Mouse (Mus musculus): ENCODE data around the gene Phactr2. TPM values are rescaled to one million over a fixed set of nuclear protein-coding genes. Genes with fewer than 3 reads are reported as not detected.
A peak's percentile ranks its signal among the peaks of the same experiment; 100 is the strongest.
"Not testable (repeated sequence)": the region's sequence is repeated elsewhere in the genome, so short reads cannot be mapped to it uniquely, and the experiment has no call there.

Phactr2 gene
- total RNA-seq (2022), result 10 to 100 TPM; 24.3 to 27.5 (median 25.4) TPM

DNA sequence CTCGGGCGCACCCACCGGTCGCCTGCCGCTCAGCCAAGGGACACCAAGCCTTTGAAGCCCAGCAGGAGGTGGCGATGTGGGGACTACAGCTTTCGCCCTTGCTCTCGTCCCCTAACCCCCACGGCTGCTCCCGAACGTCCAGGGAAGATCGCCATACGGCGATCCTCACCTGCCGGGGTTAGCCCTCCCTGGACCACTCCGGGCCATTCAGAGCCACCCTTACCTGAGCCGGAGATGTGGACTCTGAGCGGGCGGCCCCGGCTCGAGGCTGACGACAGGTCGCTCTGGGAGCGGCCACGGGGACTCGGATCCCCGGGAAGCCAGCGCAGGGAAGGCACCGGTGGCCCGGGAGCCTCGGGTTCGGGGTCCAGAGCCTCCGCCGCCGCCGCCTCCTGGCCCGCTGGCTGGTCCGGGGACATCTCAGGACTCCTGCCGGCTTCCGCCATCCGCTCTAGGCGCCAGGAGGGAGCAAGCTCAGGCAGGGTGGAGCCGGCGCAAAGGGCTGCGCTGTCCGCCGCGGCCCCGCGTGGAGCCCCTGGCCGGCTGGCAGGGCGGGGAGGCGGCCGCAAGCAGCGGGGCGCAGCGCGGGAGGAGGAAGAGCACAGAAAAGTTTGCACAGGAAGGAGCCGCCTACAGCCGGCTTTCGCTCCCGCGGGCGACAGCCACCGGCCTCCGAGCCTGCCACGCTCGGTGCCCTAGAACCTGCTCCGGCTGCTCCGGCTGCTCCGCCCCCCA lies at the start of gene Phactr2:
TSS of gene Phactr2 (minus strand) at position 580 of the 735 bp plus-strand sequence.
- no peak for DNase-seq (ENCODE audit: low spot score in 2 of 2)

DNA sequence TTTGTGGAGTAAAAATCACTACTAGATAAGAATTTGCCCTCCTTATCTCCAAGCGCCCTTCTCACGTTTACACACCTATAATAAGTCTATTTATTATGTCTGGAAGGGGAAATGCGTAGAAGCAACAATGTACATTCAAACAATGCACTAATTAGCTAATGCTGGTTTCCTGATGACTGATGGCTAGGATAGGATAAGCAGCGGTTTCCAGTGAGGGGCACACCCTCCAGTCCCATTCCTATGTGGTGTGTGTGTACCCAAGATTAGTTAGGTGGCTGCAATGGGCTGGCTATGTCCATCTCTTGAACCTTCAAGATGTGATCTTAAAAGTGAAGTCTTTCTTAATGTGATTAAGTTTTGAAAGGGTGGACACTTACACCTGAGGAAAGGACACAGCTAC lies 47.6 kb upstream of the Phactr2 start:
- no peak for DNase-seq (ENCODE audit: low spot score in 2 of 2)

DNA sequence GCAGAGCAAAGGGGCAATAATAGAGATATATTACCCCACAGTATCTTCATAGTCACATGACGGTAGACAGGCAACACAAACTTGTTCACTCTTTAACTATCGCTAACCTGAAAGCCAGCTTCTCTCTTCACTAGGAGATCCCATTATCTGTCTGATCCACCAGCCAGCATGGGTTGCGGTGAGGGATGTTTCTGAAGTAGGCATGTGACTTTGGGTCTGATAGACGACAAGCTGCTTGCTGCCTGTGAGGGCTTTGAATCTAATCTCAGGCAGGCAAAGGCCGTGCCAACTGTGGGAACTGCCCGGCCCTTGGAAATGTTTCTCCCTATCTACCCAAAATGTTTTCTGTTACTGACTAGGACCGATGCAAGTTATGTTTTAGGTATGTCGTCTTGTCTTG lies 28.2 kb upstream of the Phactr2 start:
- DNase-seq (ENCODE audit: low spot score in 2 of 2), result no peak

DNA sequence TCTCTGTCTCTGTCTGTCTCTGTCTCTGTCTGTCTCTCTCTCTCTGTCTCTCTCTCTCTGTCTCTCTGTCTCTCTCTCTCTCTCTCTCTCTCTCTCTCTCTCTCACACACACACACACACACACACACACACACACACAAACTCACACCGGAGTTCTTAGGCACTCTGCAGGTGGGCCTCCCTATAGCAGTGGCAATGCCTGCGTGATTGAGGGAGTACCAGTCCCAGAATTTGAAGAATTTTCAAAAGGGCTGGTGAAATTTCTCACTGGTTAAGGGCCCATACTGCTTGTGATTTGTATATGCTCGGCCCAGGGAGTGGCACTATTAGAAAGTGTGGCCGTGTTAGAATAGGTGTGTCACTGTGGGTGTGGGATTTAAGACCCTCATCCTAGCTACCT lies 27.3 kb upstream of the Phactr2 start:
- not testable (repeated sequence) for DNase-seq (ENCODE audit: low spot score in 2 of 2)

DNA sequence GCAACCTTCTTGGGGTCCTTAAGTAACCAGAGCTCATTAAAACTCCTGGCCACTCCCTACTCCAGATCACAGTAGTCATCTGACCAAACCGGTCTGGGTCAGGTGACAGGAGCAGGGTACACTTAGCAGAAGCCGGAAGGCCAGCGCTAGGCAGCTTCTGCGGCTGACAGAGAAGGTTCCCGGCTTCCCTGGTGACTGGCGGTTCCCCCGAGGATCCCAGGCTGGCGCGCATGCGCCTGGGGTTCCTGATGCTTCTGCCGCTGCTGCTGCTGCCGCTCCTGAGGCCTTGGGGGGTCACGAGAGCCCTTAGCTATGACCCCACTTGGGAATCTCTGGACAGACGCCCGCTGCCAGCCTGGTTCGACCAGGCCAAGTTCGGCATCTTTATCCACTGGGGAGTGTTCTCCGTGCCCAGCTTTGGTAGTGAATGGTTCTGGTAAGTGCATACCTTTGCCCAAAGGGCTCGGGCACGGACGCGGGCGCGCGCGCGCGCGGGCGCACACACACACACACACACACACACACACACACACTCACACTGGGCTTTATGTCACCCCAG lies 26.8 kb upstream of the Phactr2 start:
- peak; percentile 81 to 86 for DNase-seq (ENCODE audit: low spot score in 2 of 2)

DNA sequence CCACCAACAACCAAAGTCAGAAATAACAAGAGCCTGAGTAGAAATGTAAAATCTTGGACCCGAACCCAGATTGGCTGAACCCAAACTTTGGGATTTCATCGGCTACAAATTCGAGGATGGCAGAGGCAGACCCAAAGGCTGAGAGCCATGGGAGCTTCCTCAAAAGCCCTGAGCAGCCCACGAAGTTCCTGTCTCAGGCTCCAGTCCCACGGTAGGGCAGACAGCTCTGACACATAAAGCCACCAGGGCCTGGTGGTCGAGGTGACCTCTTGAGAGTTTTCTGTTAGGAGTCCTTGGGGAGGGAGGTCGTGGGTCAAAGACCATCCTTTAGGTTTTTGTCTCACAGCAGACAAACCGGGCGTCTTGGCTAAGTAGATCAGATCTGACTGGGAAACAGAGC lies 26.3 kb upstream of the Phactr2 start:
- DNase-seq (ENCODE audit: low spot score in 2 of 2), result no peak

DNA sequence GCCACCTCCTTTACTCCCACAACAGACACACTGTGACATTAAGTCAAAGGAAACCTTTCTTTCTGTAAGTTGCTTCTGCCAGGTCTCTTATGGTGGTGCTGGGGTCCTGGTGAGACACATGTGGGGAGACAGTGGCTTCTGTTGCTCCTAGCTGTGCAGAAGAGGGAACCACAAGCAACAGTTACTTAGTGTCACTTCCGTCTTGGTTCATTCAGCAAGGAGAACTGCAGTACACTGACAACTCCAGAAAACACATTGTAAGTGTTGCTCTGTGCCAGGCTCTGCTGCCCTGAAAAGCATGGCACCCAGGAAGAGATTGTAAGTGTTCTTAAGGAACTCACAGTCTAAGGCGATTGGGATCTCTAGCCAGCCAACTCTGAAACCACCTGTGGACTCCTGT lies 25.1 kb upstream of the Phactr2 start, which contains the start of gene Fuca2:
TSS of gene Fuca2 (plus strand) at position 210 of the 400 bp plus-strand sequence.
- DNase-seq (ENCODE audit: low spot score in 2 of 2), result no peak

DNA sequence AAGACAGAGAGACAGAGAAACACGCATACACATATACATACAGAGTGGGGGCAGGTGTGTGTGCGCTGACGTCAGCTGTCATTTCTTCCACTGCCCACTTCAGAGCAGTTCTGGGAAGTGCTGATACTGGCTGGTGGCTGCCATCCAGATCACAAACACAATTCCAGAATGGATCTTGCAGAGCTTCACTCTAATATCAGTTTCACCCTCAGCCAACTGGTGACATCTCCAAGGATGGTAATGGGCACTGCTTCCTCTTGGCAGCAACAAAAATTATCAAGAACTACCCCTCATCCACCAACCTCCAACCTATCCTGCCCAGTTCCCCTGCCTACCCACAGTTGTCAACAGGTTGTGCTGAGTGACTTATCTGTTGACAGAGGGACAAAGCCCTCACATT lies 22.1 kb upstream of the Phactr2 start:
- DNase-seq (ENCODE audit: low spot score in 2 of 2), result no peak

DNA sequence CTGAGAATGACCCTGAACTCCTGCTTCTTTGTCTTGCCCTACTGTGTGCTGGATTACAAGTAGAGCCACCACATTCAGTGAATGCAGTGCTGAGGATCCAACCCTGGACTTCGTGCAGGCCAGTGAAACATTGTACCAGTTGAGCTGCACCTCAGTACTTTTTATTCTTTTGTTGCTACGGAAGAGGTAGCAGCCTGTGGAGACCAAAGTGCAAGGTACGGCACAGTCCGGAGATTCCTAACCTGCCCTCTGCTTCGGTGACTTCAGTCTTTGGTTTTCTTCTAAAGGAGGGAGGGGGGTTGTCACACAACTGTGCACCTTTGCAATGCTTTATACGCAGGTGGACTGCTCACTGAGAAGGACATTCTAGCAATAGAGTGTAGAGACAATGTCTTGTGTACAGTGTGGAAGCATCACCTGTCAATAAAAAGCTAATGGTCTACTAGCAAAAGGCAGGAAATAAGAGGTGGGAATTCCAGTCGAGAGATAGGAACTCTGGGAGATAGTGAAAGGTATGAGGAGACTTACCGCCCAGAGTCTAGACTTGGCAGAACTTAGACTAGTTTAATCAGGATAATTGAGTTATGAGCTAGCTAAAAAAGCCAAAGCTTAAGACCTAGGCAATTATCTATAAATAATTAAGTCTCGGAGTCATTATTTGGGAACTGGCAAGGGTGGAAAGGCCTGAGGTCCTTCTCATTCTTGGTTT lies 19.9 kb upstream of the Phactr2 start:
- DNase-seq (ENCODE audit: low spot score in 2 of 2), result no peak

DNA sequence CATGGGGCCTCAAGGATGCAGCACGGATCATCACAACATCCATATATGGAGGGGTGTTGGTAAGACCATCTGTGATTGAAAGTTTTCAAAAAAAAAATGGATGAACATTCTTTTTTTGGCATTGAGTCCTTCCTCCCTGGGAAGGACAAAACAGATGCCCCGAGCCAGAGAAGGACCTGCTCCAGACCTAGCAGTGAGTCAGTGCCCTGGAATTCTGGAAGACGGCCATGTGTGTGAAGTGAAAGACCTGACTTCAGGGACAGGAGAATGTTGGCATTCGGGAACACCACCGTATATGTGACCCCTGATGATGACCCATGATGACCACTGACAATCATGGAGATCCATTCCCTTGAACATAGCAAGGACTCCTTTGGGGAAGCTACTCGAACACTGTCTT lies 15.5 kb upstream of the Phactr2 start:
- no peak for DNase-seq (ENCODE audit: low spot score in 2 of 2)

DNA sequence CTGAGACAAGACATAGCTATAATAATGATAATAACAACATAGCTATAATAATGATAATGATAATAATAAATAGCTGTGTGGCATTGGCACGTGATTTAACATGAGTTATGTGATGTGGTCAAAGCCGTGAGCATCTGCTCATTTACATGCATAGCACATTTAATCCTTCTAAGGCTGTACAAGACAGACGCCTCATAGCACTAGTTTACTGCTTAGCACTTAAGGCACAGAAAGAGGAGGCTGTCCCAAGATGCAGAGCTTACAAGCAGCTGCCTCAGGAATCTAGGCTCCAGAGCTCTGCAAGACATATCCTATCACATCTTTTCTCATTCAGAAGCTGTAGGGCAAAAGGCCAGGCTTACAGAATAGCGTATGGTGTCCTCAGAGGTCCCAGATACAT lies 11.7 kb upstream of the Phactr2 start:
- DNase-seq (ENCODE audit: low spot score in 2 of 2), result no peak

DNA sequence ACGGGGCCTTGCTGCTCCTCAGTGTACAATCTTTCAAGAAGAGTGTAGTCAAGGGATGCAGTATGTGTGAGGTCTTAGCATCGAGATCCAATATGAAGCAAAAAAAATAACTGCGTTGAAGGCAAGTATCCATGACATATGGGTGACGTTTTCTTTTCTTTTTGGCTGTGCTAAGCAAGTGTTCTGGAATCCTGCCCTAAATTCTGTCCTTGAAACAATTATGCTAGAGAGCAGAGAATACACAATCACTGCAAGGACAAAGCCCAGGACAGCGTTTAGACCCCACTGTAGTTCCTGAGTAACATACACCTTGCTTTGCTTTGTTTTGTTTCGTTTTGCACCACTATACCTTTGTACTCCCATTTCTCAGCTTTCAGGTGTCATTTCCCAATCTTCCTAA lies 5.1 kb upstream of the Phactr2 start:
- no peak for DNase-seq (ENCODE audit: low spot score in 2 of 2)

DNA sequence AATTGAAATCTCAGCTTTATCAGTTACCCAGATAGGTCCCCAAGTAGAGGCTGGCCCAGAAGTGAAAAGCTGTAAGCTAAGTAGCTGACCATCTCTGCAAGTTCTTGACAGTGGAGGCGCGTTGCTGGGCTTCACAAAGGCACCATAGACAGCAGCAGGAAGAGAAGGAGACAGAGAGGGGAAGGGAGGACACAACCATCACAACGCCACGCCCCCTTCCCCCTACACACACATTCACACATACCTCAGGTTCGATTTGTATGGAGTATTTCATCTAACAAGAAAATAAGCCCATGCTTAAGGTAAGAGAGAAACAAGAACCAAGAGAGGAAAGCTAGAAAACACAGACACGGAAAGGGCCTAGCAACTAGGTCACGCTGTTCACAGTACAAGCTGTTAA lies 909 bp upstream of the Phactr2 start:
- DNase-seq (ENCODE audit: low spot score in 2 of 2), result no peak

DNA sequence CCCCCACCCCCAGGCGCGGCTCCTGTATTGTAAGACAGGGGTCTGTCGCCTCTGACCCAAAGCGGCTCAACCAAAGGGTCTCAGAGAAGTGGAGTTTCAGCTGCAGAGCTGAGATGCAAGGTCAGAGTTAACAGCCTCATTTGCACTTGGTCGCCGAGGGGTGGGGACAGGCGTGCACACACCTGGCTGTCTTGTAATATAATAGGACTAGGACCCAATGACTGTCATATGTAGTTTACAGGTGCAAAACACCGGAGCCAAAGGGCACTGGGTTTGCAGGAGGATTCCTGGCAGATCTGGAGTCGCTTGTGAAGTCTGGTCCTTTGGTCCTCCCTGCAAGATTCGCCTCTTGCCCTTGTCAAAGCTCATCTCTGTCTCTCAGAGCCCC lies 350 bp upstream of the Phactr2 start:
- no peak for DNase-seq (ENCODE audit: low spot score in 2 of 2)

DNA sequence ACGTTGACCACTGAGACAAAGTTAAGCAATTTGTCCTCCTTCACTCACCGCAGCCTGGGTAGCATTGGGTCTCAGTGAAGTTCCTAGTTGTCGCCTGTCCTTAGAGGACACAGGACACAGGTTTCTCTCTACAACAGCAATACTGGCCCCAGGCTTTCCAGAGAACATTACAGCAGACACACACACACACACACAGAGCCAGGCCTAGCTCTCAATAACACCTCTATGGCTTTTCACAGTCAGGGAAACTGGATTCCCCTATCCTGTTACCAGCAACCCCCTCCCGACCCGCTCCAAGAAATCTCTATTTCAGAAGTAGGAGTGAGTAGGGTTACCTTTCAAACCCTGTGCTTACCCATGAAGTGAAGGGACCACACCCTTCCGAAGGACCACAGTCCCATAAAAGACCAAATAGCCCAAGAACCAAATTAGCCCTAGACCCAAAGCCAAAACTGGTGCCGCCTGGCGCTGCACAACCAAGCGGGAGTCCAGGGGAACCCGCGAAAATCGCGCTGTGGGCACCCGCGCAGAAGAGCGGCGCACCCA lies 852 bp downstream of the Phactr2 start:
- DNase-seq (ENCODE audit: low spot score in 2 of 2), result no peak

DNA sequence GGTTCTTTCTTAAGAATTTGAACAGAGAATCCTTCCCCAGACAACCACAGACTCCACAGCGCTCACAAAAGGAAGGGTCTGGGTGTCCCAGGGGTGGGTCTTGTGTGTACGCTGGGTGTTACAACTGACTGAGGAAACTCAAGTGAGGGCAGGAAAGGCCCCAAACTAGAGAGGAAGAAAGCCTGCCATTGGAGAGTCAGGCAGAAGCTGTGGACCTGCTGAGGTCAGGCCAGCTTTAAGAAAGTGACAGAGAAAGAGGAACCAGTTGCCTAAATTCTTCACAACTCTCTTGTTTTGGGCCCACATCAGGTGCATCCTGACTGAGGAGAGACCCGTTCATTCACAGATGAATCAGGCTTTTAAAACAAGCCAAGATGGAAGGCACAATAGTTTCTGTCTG lies 4.0 kb downstream of the Phactr2 start:
- no peak for DNase-seq (ENCODE audit: low spot score in 2 of 2)

DNA sequence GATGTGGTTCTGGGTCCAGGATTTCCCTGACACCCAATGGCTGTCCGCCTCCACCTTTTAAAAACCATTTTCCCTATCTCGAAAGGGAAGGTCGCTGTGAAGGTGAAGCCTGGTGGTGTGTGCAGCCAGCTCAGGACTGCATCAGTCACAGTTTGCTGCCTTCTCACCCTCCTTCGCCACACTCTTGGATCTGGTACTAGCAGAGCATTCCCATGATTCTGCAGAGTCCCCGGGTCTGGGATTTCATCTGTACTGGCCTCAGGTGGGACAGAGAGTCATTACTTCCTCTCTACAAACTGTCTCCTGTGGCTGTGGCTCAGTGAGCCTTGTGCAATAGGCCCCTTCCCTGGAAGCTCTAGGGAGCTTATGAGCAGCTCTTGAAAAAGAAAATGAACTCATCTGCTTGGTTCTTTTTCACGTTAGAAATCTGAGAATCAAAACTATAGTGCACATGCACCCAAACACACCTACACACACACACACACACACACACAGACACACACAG lies 6.1 kb downstream of the Phactr2 start:
- not testable (repeated sequence) for DNase-seq (ENCODE audit: low spot score in 2 of 2)

DNA sequence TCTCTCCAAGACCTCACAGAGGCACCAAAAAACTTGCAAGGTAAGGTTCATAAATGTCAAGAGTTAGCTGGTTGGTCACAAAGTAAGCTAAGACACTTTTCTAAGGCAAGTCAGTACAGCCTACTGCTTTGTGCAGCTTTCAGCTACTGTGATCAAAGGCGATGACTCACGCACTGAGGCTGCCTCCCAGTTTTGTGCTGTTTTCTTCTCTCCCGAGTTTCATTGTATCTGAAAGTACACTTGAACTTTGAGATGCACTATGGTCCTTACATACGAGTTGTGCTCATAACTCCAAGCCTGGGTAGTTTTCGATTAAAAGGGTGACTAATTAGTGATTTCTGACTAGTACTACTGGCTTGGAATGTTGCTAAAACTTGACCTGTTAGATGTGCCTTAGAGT lies 7.3 kb downstream of the Phactr2 start:
- no peak for DNase-seq (ENCODE audit: low spot score in 2 of 2)

DNA sequence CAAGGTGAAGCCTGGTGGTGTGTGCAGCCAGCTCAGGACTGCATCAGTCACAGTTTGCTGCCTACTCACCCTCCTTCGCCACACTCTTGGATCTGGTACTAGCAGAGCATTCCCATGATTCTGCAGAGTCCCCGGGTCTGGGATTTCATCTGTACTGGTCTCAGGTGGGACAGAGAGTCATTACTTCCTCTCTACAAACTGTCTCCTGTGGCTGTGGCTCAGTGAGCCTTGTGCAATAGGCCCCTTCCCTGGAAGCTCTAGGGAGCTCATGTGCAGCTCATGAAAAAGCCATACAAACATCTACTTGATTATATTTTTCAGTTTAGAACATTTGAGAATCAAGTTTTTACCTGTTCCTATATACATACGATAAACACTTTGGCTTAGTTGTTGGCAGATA lies 9.9 kb downstream of the Phactr2 start:
- not testable (repeated sequence) for DNase-seq (ENCODE audit: low spot score in 2 of 2)

DNA sequence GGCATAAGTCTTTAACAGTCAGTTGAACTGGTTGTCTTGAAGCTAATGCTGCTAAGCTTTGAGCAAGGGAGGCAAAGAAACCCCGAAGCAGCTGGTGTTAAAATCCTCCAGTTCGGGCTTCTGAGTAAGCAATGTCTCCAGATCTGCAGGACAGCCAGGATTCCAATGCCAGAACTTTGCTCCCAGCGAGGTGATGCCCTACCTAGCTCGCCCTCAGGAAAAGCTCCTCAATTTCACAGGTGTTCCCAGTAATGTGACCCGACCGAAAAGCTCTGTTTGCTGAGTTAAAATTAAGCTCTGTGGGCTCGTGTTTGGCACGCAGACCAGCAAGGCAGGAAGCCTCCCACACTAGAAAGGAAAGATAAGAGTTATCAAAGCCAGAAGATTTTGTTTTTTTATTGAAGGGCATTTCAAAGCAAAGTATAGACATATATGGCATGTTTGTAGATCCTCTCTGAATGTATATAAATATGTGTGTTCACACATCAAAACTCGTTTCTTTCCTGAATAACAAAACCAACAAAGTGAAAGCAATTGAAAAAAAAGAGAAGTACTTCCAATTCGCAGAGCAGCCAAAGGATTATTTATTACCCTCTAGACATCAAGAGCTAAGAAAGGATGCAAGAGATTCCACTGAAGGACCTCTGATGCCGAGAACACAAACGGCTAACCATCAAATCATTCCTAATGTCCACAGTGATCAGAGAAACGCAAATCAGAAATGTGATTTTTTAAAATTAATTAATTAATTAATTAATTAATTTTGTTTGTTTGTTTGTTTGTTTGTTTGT lies 20.8 kb downstream of the Phactr2 start:
- no peak for DNase-seq (ENCODE audit: low spot score in 2 of 2)

DNA sequence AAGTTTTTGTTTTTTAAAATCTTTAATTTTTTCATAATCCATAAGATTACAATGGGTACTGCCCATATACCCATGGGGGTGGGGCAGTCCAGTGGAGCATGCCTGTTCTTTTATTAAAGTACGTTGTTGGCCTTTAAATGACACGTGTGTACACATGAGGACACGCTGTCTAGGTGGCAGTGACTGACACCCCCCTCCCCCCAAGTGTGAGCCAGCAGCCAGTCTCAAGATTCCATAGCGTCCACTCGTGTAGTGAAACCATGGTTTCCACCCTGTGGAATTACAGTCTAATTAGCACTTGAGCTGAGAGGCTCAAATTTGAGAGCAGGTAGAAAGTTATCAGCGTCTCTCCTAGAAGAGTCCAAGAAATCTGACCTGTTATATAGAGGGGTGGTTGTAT lies 22.6 kb downstream of the Phactr2 start:
- DNase-seq (ENCODE audit: low spot score in 2 of 2), result no peak
